Mouse (Mus musculus): ENCODE measurements at regions not wholly inside any gene's neighbourhood (a gene's known extent, or its start where the extent isn't known, plus 50 kb on each side); places are given as distances from the start of the nearest gene placed in this dataset.

DNA sequence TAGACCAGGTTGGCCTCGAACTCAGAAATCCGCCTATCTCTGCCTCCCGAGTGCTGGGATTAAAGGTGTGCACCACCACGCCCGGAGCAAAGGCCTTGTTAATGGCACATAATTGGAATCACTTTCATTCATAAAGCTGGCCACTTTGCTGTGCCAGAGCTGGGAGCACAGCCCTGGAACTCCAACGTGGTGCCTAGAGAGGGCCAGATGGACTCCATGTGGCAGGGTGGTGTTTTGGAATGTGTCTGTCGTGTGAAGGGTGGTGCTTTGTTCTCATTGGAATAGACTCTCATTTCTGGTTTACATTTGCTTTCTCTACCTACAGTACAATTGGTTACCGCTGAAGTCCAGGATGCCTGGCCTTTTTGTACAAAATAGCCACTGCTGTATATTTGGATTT, 150.2 kb downstream of the Cartpt start:
- 88% methylated on average over 8 of the region's 8 CpGs for WGBS
- no peak overlapping the region for H3K4me2 ChIP-seq (replicated peaks; ENCODE audit: low read depth, low read length)
- no peaks in the 10 kb centered on the region for H3K27me3 ChIP-seq (ENCODE audit: control insufficient read depth, insufficient read depth, low read length)
- ATAC-seq (ENCODE audit: low FRiP score, low TSS enrichment) = no peak
- no peak overlapping the region for H3K9ac ChIP-seq (ENCODE audit: low read depth, low read length)
- H3K4me1 ChIP-seq (ENCODE audit: control insufficient read depth, insufficient read depth, low read length) = no peaks in the 10 kb centered on the region
- H3K4me3 ChIP-seq (ENCODE audit: low read length) = no peak overlapping the region
- H3K27ac ChIP-seq (ENCODE audit: low read depth, low read length) = no peak overlapping the region
- no peaks in the 10 kb centered on the region for H3K36me3 ChIP-seq (ENCODE audit: control insufficient read depth, insufficient read depth, low read length)
- no peaks in the 10 kb centered on the region for H3K9me3 ChIP-seq (ENCODE audit: control insufficient read depth, low read length)

DNA sequence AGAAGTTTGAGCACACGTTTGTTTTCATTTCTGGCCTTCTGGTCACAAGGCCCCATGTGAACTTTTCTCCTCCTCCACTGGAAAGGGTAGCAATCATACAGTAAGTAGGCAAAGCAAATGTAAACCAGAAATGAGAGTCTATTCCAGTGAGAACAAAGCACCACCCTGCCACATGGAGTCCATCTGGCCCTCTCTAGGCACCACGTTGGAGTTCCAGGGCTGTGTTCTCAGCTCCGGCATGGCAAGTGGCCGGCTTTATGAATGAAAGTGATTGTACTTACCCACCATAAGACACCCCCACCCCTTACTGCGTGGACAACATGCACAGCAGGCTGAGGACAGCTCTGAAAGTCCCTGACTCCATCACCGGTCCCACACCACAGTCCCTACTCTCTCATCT, 151.5 kb downstream of the Cartpt start:
- WGBS = 85% methylated on average over 6 of the region's 6 CpGs
- H3K4me3 ChIP-seq (ENCODE audit: low read length) = no peak overlapping the region

DNA sequence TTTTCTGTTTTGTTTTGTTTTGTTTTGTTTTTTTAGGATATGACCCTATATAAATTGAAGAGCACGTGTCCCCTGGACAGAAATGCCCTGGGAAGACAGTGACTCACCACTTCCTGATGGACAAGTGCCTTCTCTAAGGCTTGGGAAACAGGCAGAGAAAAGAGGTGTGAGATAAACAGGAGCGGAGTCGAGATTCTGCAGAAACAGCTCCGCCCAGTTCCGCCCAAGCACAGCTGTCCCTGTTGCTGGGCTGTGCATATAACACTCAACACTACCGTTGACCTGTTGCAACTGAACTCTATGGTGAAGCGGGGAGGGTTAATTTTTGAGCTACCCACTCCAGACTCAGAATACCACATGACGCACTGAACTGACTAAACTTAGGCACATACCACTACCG, 152.8 kb downstream of the Cartpt start:
- H3K4me1 ChIP-seq (ENCODE audit: control insufficient read depth, insufficient read depth, low read length) = peaks cover 10% of the 10 kb centered on the region; the same call in 1 of the 2 replicates
- no peak for ATAC-seq (ENCODE audit: low FRiP score, low TSS enrichment)
- H3K9me3 ChIP-seq (ENCODE audit: control insufficient read depth, low read length) = no peaks in the 10 kb centered on the region
- H3K27ac ChIP-seq (ENCODE audit: low read depth, low read length) = no peak overlapping the region
- H3K36me3 ChIP-seq (ENCODE audit: control insufficient read depth, insufficient read depth, low read length) = no peaks in the 10 kb centered on the region
- H3K4me3 ChIP-seq (ENCODE audit: low read length) = no peak overlapping the region
- H3K4me2 ChIP-seq (replicated peaks; ENCODE audit: low read depth, low read length) = no peak overlapping the region
- WGBS = 80% methylated on average over 9 of the region's 9 CpGs
- no peak overlapping the region for H3K9ac ChIP-seq (ENCODE audit: low read depth, low read length)
- no peaks in the 10 kb centered on the region for H3K27me3 ChIP-seq (ENCODE audit: control insufficient read depth, insufficient read depth, low read length)

More for the DNA sequence above, 151.5 kb downstream of the Cartpt start:
- Histone ChIP-seq H3K4me1 (ENCODE audit: control insufficient read depth, insufficient read depth, low read length) (0 out of 2 replicates have a peak, but pooled peaks cover 5% of the 10 kb centered on the region), H3K36me3 (ENCODE audit: control insufficient read depth, insufficient read depth, low read length) (no peaks in the 10 kb centered on the region), H3K4me2 (replicated peaks; ENCODE audit: low read depth, low read length) (no peak overlapping the region), H3K27me3 (ENCODE audit: control insufficient read depth, insufficient read depth, low read length) (no peaks in the 10 kb centered on the region), H3K9ac (ENCODE audit: low read depth, low read length) (no peak overlapping the region), H3K27ac (ENCODE audit: low read depth, low read length) (no peak overlapping the region), H3K9me3 (ENCODE audit: control insufficient read depth, low read length) (no peaks in the 10 kb centered on the region)
- no peak for ATAC-seq (ENCODE audit: low FRiP score, low TSS enrichment)

- Histone ChIP-seq H3K4me1 (ENCODE audit: control insufficient read depth, insufficient read depth, low read length) (peaks cover 10% of the 10 kb centered on the region; the same call in 1 of the 2 replicates), H3K36me3 (ENCODE audit: control insufficient read depth, insufficient read depth, low read length) (no peaks in the 10 kb centered on the region), H3K9me3 (ENCODE audit: control insufficient read depth, low read length) (no peaks in the 10 kb centered on the region), H3K4me2 (replicated peaks; ENCODE audit: low read depth, low read length) (no peak overlapping the region), H3K9ac (ENCODE audit: low read depth, low read length) (no peak overlapping the region), H3K27me3 (ENCODE audit: control insufficient read depth, insufficient read depth, low read length) (no peaks in the 10 kb centered on the region), H3K4me3 (ENCODE audit: low read length) (no peak overlapping the region), H3K27ac (ENCODE audit: low read depth, low read length) (no peak overlapping the region)
- WGBS = 80% methylated on average over 6 of the region's 6 CpGs
- ATAC-seq (ENCODE audit: low FRiP score, low TSS enrichment) = no peak
These were observed 155.4 kb downstream of the Cartpt start for GRCm38 (mm10) chr13:99745526-99745925.

DNA sequence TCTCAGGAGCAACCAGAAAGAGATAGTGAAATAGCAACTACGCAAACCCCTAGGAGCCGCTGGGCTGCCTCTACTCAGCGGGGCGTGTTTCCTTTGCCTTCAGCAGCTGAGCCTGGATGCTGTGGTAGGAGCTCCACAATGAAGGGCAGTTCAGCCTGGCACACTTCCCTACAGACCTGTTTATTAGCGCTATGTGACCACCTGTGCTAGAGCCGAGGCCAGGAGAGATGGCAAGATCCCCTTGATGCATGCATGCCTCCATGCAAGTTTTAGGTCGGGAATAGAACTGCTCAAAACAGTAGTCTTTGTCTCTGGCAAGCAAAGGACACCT, 156.1 kb downstream of the Cartpt start:
- H3K9me3 ChIP-seq (ENCODE audit: control insufficient read depth, low read length) = no peaks in the 10 kb centered on the region
- no peaks in the 10 kb centered on the region for H3K27me3 ChIP-seq (ENCODE audit: control insufficient read depth, insufficient read depth, low read length)
- WGBS = 75% methylated on average over 7 of the region's 7 CpGs
- no peak overlapping the region for H3K27ac ChIP-seq (ENCODE audit: low read depth, low read length)
- no peaks in the 10 kb centered on the region for H3K36me3 ChIP-seq (ENCODE audit: control insufficient read depth, insufficient read depth, low read length)
- no peak overlapping the region for H3K9ac ChIP-seq (ENCODE audit: low read depth, low read length)
- peak; percentile 9; the same call in 1 of the 2 replicates for ATAC-seq (ENCODE audit: low FRiP score, low TSS enrichment)
- H3K4me3 ChIP-seq (ENCODE audit: low read length) = no peak overlapping the region
- peaks cover 10% of the 10 kb centered on the region; the same call in 1 of the 2 replicates for H3K4me1 ChIP-seq (ENCODE audit: control insufficient read depth, insufficient read depth, low read length)
- H3K4me2 ChIP-seq (replicated peaks; ENCODE audit: low read depth, low read length) = no peak overlapping the region

DNA sequence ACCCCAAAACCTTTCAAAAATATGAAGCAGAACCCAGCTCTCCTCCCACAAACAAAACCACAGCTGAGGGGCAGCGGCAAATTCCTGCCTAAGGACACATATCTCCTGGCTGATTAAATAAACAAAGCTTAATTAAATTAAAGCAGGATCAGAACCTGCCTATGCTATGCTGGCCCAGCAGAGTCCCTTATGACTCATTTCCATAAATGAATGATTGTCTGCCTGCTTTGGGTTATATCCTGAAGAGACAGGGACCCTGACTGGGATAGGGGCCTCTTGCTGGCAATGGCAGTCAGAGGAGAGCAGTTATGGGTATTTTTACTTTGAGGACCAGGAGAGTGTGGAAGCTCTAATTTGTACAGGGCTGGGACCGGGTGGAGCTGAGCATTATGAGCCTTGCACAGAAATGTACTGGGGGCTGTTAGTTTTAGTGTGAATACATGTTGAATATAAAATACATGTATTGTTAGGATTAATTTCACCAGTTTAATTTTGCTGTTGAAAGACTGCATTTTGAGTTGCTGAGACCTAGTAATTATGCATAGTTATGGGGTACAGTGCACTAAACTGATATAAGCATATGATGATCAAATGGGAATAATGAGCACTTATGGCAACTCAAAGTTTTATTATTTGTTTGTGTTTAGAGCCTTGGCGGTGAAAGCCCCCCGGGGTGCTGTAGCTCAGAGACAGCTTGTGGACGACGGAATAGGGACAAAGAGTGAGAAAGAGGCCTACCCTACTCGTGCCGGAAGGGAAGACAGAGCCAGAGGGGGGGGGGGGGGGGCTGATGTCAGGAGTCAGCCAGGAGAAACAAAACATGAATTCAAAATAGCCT, 156.7 kb downstream of the Cartpt start:
- Histone ChIP-seq H3K4me1 (ENCODE audit: control insufficient read depth, insufficient read depth, low read length) (peaks cover 10% of the 10 kb centered on the region; the same call in 1 of the 2 replicates), H3K4me2 (replicated peaks; ENCODE audit: low read depth, low read length) (no peak overlapping the region), H3K27me3 (ENCODE audit: control insufficient read depth, insufficient read depth, low read length) (no peaks in the 10 kb centered on the region), H3K9me3 (ENCODE audit: control insufficient read depth, low read length) (no peaks in the 10 kb centered on the region), H3K36me3 (ENCODE audit: control insufficient read depth, insufficient read depth, low read length) (no peaks in the 10 kb centered on the region), H3K4me3 (ENCODE audit: low read length) (no peak overlapping the region), H3K9ac (ENCODE audit: low read depth, low read length) (no peak overlapping the region), H3K27ac (ENCODE audit: low read depth, low read length) (no peak overlapping the region)
- ATAC-seq (ENCODE audit: low FRiP score, low TSS enrichment) = 0 out of 2 replicates have a peak, but pooled peaks have one; percentile 35
- 44% methylated on average over 8 of the region's 8 CpGs for WGBS

GRCm38 (mm10) chr13:99742507-99742906, 158.4 kb downstream of the Cartpt start:
- Histone ChIP-seq H3K4me1 (ENCODE audit: control insufficient read depth, insufficient read depth, low read length) (peaks cover 10% of the 10 kb centered on the region; the same call in 1 of the 2 replicates), H3K36me3 (ENCODE audit: control insufficient read depth, insufficient read depth, low read length) (no peaks in the 10 kb centered on the region), H3K9ac (ENCODE audit: low read depth, low read length) (no peak overlapping the region), H3K4me2 (replicated peaks; ENCODE audit: low read depth, low read length) (no peak overlapping the region), H3K4me3 (ENCODE audit: low read length) (no peak overlapping the region), H3K9me3 (ENCODE audit: control insufficient read depth, low read length) (no peaks in the 10 kb centered on the region), H3K27ac (ENCODE audit: low read depth, low read length) (no peak overlapping the region), H3K27me3 (ENCODE audit: control insufficient read depth, insufficient read depth, low read length) (no peaks in the 10 kb centered on the region)
- no peak for ATAC-seq (ENCODE audit: low FRiP score, low TSS enrichment)
- WGBS = 89% methylated on average over 2 of the region's 2 CpGs

GRCm38 (mm10) chr13:99741981-99742380, 158.9 kb downstream of the Cartpt start:
- Histone ChIP-seq H3K9me3 (ENCODE audit: control insufficient read depth, low read length) (no peaks in the 10 kb centered on the region), H3K27ac (ENCODE audit: low read depth, low read length) (no peak overlapping the region), H3K36me3 (ENCODE audit: control insufficient read depth, insufficient read depth, low read length) (no peaks in the 10 kb centered on the region), H3K9ac (ENCODE audit: low read depth, low read length) (no peak overlapping the region), H3K4me2 (replicated peaks; ENCODE audit: low read depth, low read length) (no peak overlapping the region), H3K4me1 (ENCODE audit: control insufficient read depth, insufficient read depth, low read length) (peaks cover 10% of the 10 kb centered on the region; the same call in 1 of the 2 replicates), H3K4me3 (ENCODE audit: low read length) (no peak overlapping the region), H3K27me3 (ENCODE audit: control insufficient read depth, insufficient read depth, low read length) (no peaks in the 10 kb centered on the region)
- WGBS = 55% methylated on average over 2 of the region's 2 CpGs
- ATAC-seq (ENCODE audit: low FRiP score, low TSS enrichment) = no peak

GRCm38 (mm10) chr13:99739420-99739819, 161.5 kb downstream of the Cartpt start:
- peaks cover 5% of the 10 kb centered on the region; the same call in 1 of the 2 replicates for H3K4me1 ChIP-seq (ENCODE audit: control insufficient read depth, insufficient read depth, low read length)
- H3K36me3 ChIP-seq (ENCODE audit: control insufficient read depth, insufficient read depth, low read length) = no peaks in the 10 kb centered on the region
- H3K27ac ChIP-seq (ENCODE audit: low read depth, low read length) = no peak overlapping the region
- no peaks in the 10 kb centered on the region for H3K9me3 ChIP-seq (ENCODE audit: control insufficient read depth, low read length)
- ATAC-seq (ENCODE audit: low FRiP score, low TSS enrichment) = no peak
- no peak overlapping the region for H3K4me3 ChIP-seq (ENCODE audit: low read length)
- 83% methylated on average over 1 of the region's 1 CpGs for WGBS
- no peak overlapping the region for H3K4me2 ChIP-seq (replicated peaks; ENCODE audit: low read depth, low read length)
- no peaks in the 10 kb centered on the region for H3K27me3 ChIP-seq (ENCODE audit: control insufficient read depth, insufficient read depth, low read length)
- H3K9ac ChIP-seq (ENCODE audit: low read depth, low read length) = no peak overlapping the region
